In the genomic region with DNA sequence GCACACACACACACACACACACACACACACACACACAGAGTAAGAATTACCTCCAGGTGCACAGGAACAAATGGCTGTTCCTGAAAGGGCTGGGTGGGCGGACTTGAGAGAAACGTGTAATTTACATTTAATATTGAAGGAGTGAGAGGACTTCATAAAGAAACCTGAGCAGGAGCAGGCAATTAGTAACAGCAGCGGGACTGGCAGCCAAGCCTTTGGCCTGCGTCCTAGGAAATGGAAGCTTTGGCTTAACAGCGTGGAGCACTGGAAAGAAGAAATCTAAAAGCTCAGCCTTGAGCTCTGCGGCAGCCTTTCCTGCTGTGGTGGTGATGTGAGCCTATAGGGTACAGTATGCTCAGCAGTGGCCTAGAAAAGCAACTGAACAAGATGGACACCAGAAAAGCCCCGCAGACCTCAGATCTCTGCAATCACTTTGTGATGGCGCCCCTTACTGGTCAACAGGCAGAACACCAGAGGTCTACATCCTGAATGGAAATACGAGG, we compare ENCODE assay signal across 8 mouse cellular contexts.
DNase-seq lines count a peak whose midpoint lies in the region; ATAC-seq and TF ChIP-seq lines count a peak whose summit lies in the region.

No protein-coding gene starts in this region.

- H3K4me1 ChIP-seq in embryonic facial prominence, embryonic 10.5 days = peaks cover 8% of the 10 kb centered on the region; the same call in 1 of the 2 replicates
- H3K4me1 ChIP-seq in hindbrain, postnatal 0 days (ENCODE audit: insufficient read depth, low read length) = peaks cover 3% of the 10 kb centered on the region
- H3K4me1 ChIP-seq in neural tube, embryonic 11.5 days (ENCODE audit: control insufficient read depth, insufficient read depth, low read length) = 0 out of 2 replicates have a peak, but pooled peaks cover 6% of the 10 kb centered on the region
- H3K4me1 ChIP-seq in thymus, adult 2 months (replicated peaks; ENCODE audit: control insufficient read depth, insufficient read depth, low read length) = no peaks in the 10 kb centered on the region

- TF ChIP-seq CTCF in hindbrain, postnatal 0 days (IDR thresholded peaks at IDR 0.05; ENCODE audit: low read depth) = peak; percentile 74
- TF ChIP-seq CTCF in thymus, adult 2 months (IDR thresholded peaks at IDR 0.05; ENCODE audit: borderline replicate concordance, control insufficient read depth, extremely low read depth, insufficient read depth, low read length, poor library complexity) = no peak

- no peaks in the 10 kb centered on the region for H3K36me3 ChIP-seq in embryonic facial prominence, embryonic 10.5 days (replicated peaks)
- H3K36me3 ChIP-seq in hindbrain, postnatal 0 days (ENCODE audit: insufficient read depth, low read length) = no peaks in the 10 kb centered on the region
- no peaks in the 10 kb centered on the region for H3K36me3 ChIP-seq in neural tube, embryonic 11.5 days (ENCODE audit: control insufficient read depth, insufficient read depth, low read length)
- no peaks in the 10 kb centered on the region for H3K36me3 ChIP-seq in thymus, adult 2 months (ENCODE audit: control insufficient read depth, insufficient read depth, low read length)

- no peak overlapping the region for H3K4me3 ChIP-seq in embryonic facial prominence, embryonic 10.5 days
- H3K4me3 ChIP-seq in hindbrain, postnatal 0 days (ENCODE audit: low read length) = peak overlapping the region; percentile 14
- H3K4me3 ChIP-seq in neural tube, embryonic 11.5 days (ENCODE audit: low read depth, low read length) = no peak overlapping the region
- H3K4me3 ChIP-seq in thymus, adult 2 months (ENCODE audit: control insufficient read depth, insufficient read depth, low read length) = no peak overlapping the region

- H3K9ac ChIP-seq in hindbrain, postnatal 0 days (replicated peaks; ENCODE audit: low read length) = peak overlapping the region; percentile 24; the same call in 1 of the 2 replicates
- H3K9ac ChIP-seq in neural tube, embryonic 11.5 days (ENCODE audit: low read length) = no peak overlapping the region

- peak overlapping the region; percentile 51 for H3K27ac ChIP-seq in embryonic facial prominence, embryonic 10.5 days (replicated peaks)
- peak overlapping the region; percentile 85 for H3K27ac ChIP-seq in hindbrain, postnatal 0 days
- H3K27ac ChIP-seq in neural tube, embryonic 11.5 days (ENCODE audit: low read depth, low read length) = no peak overlapping the region
- H3K27ac ChIP-seq in thymus, adult 2 months (ENCODE audit: control insufficient read depth, insufficient read depth, low read length) = no peak overlapping the region

- no peaks in the 10 kb centered on the region for H3K9me3 ChIP-seq in embryonic facial prominence, embryonic 10.5 days
- H3K9me3 ChIP-seq in hindbrain, postnatal 0 days (ENCODE audit: low read length) = no peaks in the 10 kb centered on the region
- no peaks in the 10 kb centered on the region for H3K9me3 ChIP-seq in neural tube, embryonic 11.5 days (ENCODE audit: control insufficient read depth, low read length)

- no peak for TF ChIP-seq POLR2A in thymus, adult 2 months (IDR thresholded peaks at IDR 0.05; ENCODE audit: control insufficient read depth, extremely low read depth, insufficient read depth, low read length, poor library complexity)

- H3K4me2 ChIP-seq in hindbrain, postnatal 0 days (ENCODE audit: low read depth, low read length) = peak overlapping the region; percentile 38
- H3K4me2 ChIP-seq in neural tube, embryonic 11.5 days (ENCODE audit: low read depth) = no peak overlapping the region

- DNase-seq in 3T3-L1 (ENCODE audit: low read depth, low spot score) (peak; percentile 25), R1 (ENCODE audit: low read depth, low spot score) (peak; percentile 82)
- peak; percentile 64 for DNase-seq in embryonic facial prominence, embryonic 10.5 days (ENCODE audit: low spot score)
- peak; percentile 92 for DNase-seq in hindbrain, postnatal 0 days (ENCODE audit: low spot score)
- peak; percentile 49 to 66 for DNase-seq in left cerebral cortex, adult 9 months (ENCODE audit: low spot score in 2 of 2)
- peak; percentile 57 for DNase-seq in neural tube, embryonic 11.5 days (ENCODE audit: low spot score)
- DNase-seq in thymus, adult 2 months = no peak
- no peak for DNase-seq in thymus, postnatal 14 days

- WGBS in embryonic facial prominence, embryonic 10.5 days = 71% methylated on average over 9 of the region's 9 CpGs
- WGBS in hindbrain, postnatal 0 days = 25% methylated on average over 9 of the region's 9 CpGs
- 81% methylated on average over 9 of the region's 9 CpGs for WGBS in neural tube, embryonic 11.5 days
- 79% methylated on average over 9 of the region's 9 CpGs for WGBS in thymus, adult 2 months

- 0 out of 2 replicates have a peak, but pooled peaks cover 3% of the 10 kb centered on the region for H3K27me3 ChIP-seq in embryonic facial prominence, embryonic 10.5 days (replicated peaks; ENCODE audit: low read depth, poor library complexity, severe bottlenecking)
- H3K27me3 ChIP-seq in hindbrain, postnatal 0 days (ENCODE audit: insufficient read depth, low read length) = no peaks in the 10 kb centered on the region
- no peaks in the 10 kb centered on the region for H3K27me3 ChIP-seq in neural tube, embryonic 11.5 days (ENCODE audit: control insufficient read depth, insufficient read depth, low read length)
- no peaks in the 10 kb centered on the region for H3K27me3 ChIP-seq in thymus, adult 2 months (ENCODE audit: control insufficient read depth, insufficient read depth, low read length)

- peak; percentile 85 for ATAC-seq in hindbrain, postnatal 0 days
- peak; percentile 60 for ATAC-seq in neural tube, embryonic 11.5 days (ENCODE audit: insufficient read depth, low FRiP score, low TSS enrichment)

Comparison
In these comparisons a context has a peak if more than half of its experiments do, and no peak if none do; other contexts are left out.
1. DNase-seq: peak in 3T3-L1 (single experiment), R1 (single experiment), embryonic facial prominence, embryonic 10.5 days (single experiment), hindbrain, postnatal 0 days (single experiment), left cerebral cortex, adult 9 months (2 of 2) and neural tube, embryonic 11.5 days (single experiment); none in thymus, adult 2 months (single experiment) and thymus, postnatal 14 days (single experiment).
2. H3K27ac ChIP-seq: peak in embryonic facial prominence, embryonic 10.5 days (single experiment) and hindbrain, postnatal 0 days (single experiment); none in neural tube, embryonic 11.5 days (single experiment) and thymus, adult 2 months (single experiment).